Comparison of ENCODE assay signal across 8 mouse cellular contexts in the genomic region with DNA sequence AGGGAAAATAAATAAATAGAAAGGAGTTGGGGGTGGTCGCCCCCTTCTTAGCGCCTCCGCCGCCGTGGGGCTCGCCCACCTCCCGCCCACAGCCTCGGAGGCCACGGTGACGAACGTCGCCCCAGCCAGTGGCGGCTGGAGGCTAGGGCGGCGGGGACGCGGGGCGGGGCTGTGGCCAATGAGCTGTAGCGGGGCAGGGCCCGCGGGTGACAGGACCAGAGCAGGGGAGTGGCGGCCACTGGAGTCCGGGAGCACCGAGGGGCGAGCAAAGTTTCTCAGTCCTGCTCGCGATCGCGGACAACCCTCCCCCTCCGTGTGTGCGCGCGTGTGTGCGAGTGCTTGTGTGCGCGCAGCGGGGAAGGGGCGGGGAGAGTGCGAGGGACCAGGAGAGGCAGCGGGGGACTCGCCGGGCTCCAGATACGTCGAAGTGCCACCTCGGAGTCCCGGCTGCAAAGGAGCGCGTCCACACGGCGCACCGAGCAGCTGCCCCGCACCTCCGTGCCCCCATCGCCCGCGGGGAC. TPM values are rescaled to one million over a fixed set of nuclear protein-coding genes. Genes with fewer than 3 reads are reported as not detected.
DNase-seq lines count a peak whose midpoint lies in the region; ATAC-seq and TF ChIP-seq lines count a peak whose summit lies in the region.

No protein-coding gene starts in this region.

- peak overlapping the region; percentile 89 for H3K9ac ChIP-seq in heart, embryonic 13.5 days
- peak overlapping the region; percentile 56 for H3K9ac ChIP-seq in kidney, postnatal 0 days (ENCODE audit: low read depth, low read length)
- H3K9ac ChIP-seq in liver, embryonic 15.5 days: no peak overlapping the region
- peak overlapping the region; percentile 84 for H3K9ac ChIP-seq in neural tube, embryonic 12.5 days

- peaks cover 53% of the 10 kb centered on the region for H3K4me1 ChIP-seq in forebrain, embryonic 10.5 days
- peaks cover 31% of the 10 kb centered on the region for H3K4me1 ChIP-seq in heart, embryonic 13.5 days
- H3K4me1 ChIP-seq in kidney, postnatal 0 days (replicated peaks; ENCODE audit: insufficient read depth, low read length): peaks cover 10% of the 10 kb centered on the region; the same call in 1 of the 2 replicates
- peaks cover 8% of the 10 kb centered on the region; the same call in 1 of the 2 replicates for H3K4me1 ChIP-seq in liver, embryonic 15.5 days (replicated peaks)
- peaks cover 25% of the 10 kb centered on the region for H3K4me1 ChIP-seq in neural tube, embryonic 12.5 days

- WGBS in forebrain, embryonic 10.5 days: under 1% methylated on average over 55 of the region's 56 CpGs
- under 1% methylated on average over 47 of the region's 56 CpGs for WGBS in heart, embryonic 13.5 days
- 0% methylated on average over 47 of the region's 56 CpGs for WGBS in kidney, postnatal 0 days
- 0% methylated on average over 53 of the region's 56 CpGs for WGBS in liver, embryonic 15.5 days (ENCODE audit: insufficient replicate concordance)
- under 1% methylated on average over 54 of the region's 56 CpGs for WGBS in neural tube, embryonic 12.5 days

- peaks cover 22% of the 10 kb centered on the region for H3K27me3 ChIP-seq in forebrain, embryonic 10.5 days (ENCODE audit: poor library complexity, severe bottlenecking)
- H3K27me3 ChIP-seq in heart, embryonic 13.5 days (replicated peaks): peaks cover 4% of the 10 kb centered on the region; the same call in 1 of the 2 replicates
- H3K27me3 ChIP-seq in kidney, postnatal 0 days (ENCODE audit: insufficient read depth, low read length): no peaks in the 10 kb centered on the region
- H3K27me3 ChIP-seq in liver, embryonic 15.5 days: peaks cover 52% of the 10 kb centered on the region
- H3K27me3 ChIP-seq in neural tube, embryonic 12.5 days (replicated peaks): no peaks in the 10 kb centered on the region

- peak; percentile 14 for DNase-seq in cerebellum, adult 11-12 months
- no peak for DNase-seq in cerebellum, adult 11 months
- peak; percentile 88 for DNase-seq in forebrain, embryonic 10.5 days (ENCODE audit: extremely low spot score, low spot score)
- DNase-seq in kidney, postnatal 0 days (ENCODE audit: low spot score): peak; percentile 95
- DNase-seq in testis, postnatal 14 days (ENCODE audit: low spot score): peak; percentile 57

- peak overlapping the region; percentile 63 for H3K4me3 ChIP-seq in forebrain, embryonic 10.5 days
- peak overlapping the region; percentile 82 for H3K4me3 ChIP-seq in heart, embryonic 13.5 days
- peak overlapping the region; percentile 64 for H3K4me3 ChIP-seq in kidney, postnatal 0 days (replicated peaks; ENCODE audit: low read depth, low read length)
- H3K4me3 ChIP-seq in liver, embryonic 15.5 days (replicated peaks): peak overlapping the region; percentile 56
- peak overlapping the region; percentile 79 for H3K4me3 ChIP-seq in neural tube, embryonic 12.5 days

- H3K27ac ChIP-seq in forebrain, embryonic 10.5 days: peak overlapping the region; percentile 94
- H3K27ac ChIP-seq in heart, embryonic 13.5 days (replicated peaks): peak overlapping the region; percentile 96
- H3K27ac ChIP-seq in kidney, postnatal 0 days: peak overlapping the region; percentile 91
- no peak overlapping the region for H3K27ac ChIP-seq in liver, embryonic 15.5 days (replicated peaks)
- peak overlapping the region; percentile 90 for H3K27ac ChIP-seq in neural tube, embryonic 12.5 days

- H3K9me3 ChIP-seq in forebrain, embryonic 10.5 days: peaks cover 20% of the 10 kb centered on the region
- peaks cover 5% of the 10 kb centered on the region; the same call in 1 of the 2 replicates for H3K9me3 ChIP-seq in heart, embryonic 13.5 days
- H3K9me3 ChIP-seq in kidney, postnatal 0 days (replicated peaks; ENCODE audit: low read length): no peaks in the 10 kb centered on the region
- no peaks in the 10 kb centered on the region for H3K9me3 ChIP-seq in liver, embryonic 15.5 days (replicated peaks)
- H3K9me3 ChIP-seq in neural tube, embryonic 12.5 days: no peaks in the 10 kb centered on the region

- H3K4me2 ChIP-seq in heart, embryonic 13.5 days: peak overlapping the region; percentile 99
- peak overlapping the region; percentile 95 for H3K4me2 ChIP-seq in kidney, postnatal 0 days (ENCODE audit: low read length)
- peak overlapping the region; percentile 70 for H3K4me2 ChIP-seq in liver, embryonic 15.5 days
- H3K4me2 ChIP-seq in neural tube, embryonic 12.5 days (replicated peaks): peak overlapping the region; percentile 94

- ATAC-seq in heart, embryonic 13.5 days (ENCODE audit: extremely low read depth, insufficient number of reproducible peaks, low FRiP score, low TSS enrichment): peak; percentile 87
- peak; percentile 88 for ATAC-seq in kidney, postnatal 0 days (replicated peaks; ENCODE audit: low FRiP score, low read depth)
- ATAC-seq in liver, embryonic 15.5 days (ENCODE audit: insufficient read depth): peak; percentile 66; the same call in 1 of the 2 replicates
- peak; percentile 91 for ATAC-seq in neural tube, embryonic 12.5 days (ENCODE audit: low FRiP score, low read depth)

- no peak; the same call in 1 of the 2 replicates for TF ChIP-seq CTCF in kidney, postnatal 0 days (IDR thresholded peaks at IDR 0.05; ENCODE audit: low read depth)

- peaks cover 29% of the 10 kb centered on the region for H3K36me3 ChIP-seq in forebrain, embryonic 10.5 days (replicated peaks)
- H3K36me3 ChIP-seq in heart, embryonic 13.5 days: peaks cover 19% of the 10 kb centered on the region
- 0 out of 2 replicates have a peak, but pooled peaks cover 4% of the 10 kb centered on the region for H3K36me3 ChIP-seq in kidney, postnatal 0 days (ENCODE audit: insufficient read depth, low read length)
- no peaks in the 10 kb centered on the region for H3K36me3 ChIP-seq in liver, embryonic 15.5 days (replicated peaks)
- peaks cover 24% of the 10 kb centered on the region for H3K36me3 ChIP-seq in neural tube, embryonic 12.5 days

RNA-seq across cellular contexts. Expression of gene Fat4, which starts 1.2 kb away (rescaled TPM):
- 6.0 and 7.6 TPM in 2 replicates for polyA plus RNA-seq in forebrain, embryonic 10.5 days (2016; fragmentation: Nextera tagmentation; extraction: Ambion mirVana)
- 2.8 and 3.1 TPM in 2 replicates for polyA plus RNA-seq in heart, embryonic 13.5 days (2015; fragmentation: Nextera tagmentation; extraction: Ambion mirVana)
- polyA plus RNA-seq in kidney, postnatal 0 days (2015; fragmentation: Nextera tagmentation; extraction: Ambion mirVana): 3.9 and 4.1 TPM in 2 replicates
- 0.16 TPM in 2 replicates for polyA plus RNA-seq in liver, embryonic 15.5 days (2015; fragmentation: Nextera tagmentation; extraction: Ambion mirVana)
- polyA plus RNA-seq in neural tube, embryonic 12.5 days (2016; fragmentation: Nextera tagmentation; extraction: Ambion mirVana): 12.1 and 13.0 TPM in 2 replicates
